Mouse (Mus musculus): ENCODE data around the gene Pten.

DNA sequence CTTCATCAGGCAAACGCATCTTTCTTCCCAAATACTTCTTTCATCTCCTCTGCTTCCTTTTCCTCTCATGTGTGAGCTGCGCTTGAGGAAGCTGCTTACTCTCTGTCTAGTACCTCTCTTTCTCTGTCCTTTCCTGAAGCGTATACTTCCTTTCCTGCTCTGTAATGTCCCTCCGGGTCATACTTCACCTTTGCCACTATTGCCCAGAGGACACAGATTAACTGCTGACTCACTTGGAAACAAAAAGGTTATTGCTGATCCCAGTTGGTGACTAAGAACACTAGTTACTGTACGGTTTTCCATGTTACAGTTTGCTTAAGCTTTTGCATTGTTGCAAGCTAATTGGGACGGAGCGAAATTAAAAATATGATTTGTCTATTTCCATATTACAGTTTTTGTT is 19.5 kb upstream of the Pten start:
- TF ChIP-seq EP300 (IDR thresholded peaks at IDR 0.05; ENCODE audit: low read length): no peak
- TF ChIP-seq POLR2A (IDR thresholded peaks at IDR 0.05; ENCODE audit: low read depth, low read length): no peak
- TF ChIP-seq E2F4 (IDR thresholded peaks at IDR 0.05; ENCODE audit: insufficient replicate concordance, low read depth, low read length): no peak
- TF ChIP-seq CTCF (conservative IDR thresholded peaks at IDR 0.05 in 1 of 2, IDR thresholded peaks at IDR 0.05 in 1 of 2; ENCODE audit: low read depth in 2 of 2, low read length in 2 of 2): no peak
- TF ChIP-seq BHLHE40 (IDR thresholded peaks at IDR 0.05; ENCODE audit: low read depth, low read length): no peak
- no peak for TF ChIP-seq POLR2AphosphoS2 (IDR thresholded peaks at IDR 0.05; ENCODE audit: low read depth, low read length)
